ENCODE assay signal across 22 mouse cellular contexts in the genomic region with DNA sequence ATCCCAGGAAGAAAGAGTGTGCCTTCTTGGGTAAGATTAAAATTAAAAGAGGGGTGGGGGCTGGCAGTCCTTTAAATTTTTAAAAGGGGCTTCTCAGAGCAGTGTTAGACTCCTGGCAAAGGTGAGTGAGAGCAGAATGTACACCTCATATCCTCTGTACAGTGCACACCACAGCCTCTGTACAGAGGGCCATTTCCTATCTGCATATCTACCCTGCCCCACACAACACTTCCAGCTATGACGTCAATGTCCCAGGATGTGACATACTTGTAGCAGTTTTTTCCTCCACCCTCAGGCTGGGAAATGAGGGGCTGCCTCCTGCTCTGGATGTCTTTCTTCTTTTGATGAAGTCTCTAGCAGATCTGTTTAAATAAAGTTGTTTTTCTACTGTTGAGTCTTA. TPM values are rescaled to one million over a fixed set of nuclear protein-coding genes. Genes with fewer than 3 reads are reported as not detected.
DNase-seq lines count a peak whose midpoint lies in the region; ATAC-seq lines count a peak whose summit lies in the region.
"Had no signal": no experiment of that assay in that cellular context is flagged by ENCODE, and none has a peak within 500 bp of the region (broad histone marks: within the 10 kb centered on the region; RNA-seq: fewer than 3 reads in every experiment).

No protein-coding gene starts in this region.

- peak; percentile 53; the same call in 1 of the 2 replicates for ATAC-seq in heart, embryonic 12.5 days (ENCODE audit: insufficient number of reproducible peaks, low FRiP score)
- no peak for ATAC-seq in megakaryocyte, adult 5-6 weeks (ENCODE audit: poor library complexity, severe bottlenecking)
- ATAC-seq in inflammation-experienced regulatory T-cells, adult 6 months: peak; percentile 75
- ATAC-seq: forebrain, embryonic 14.5 days; forebrain, embryonic 16.5 days had no signal

- H3K4me1 ChIP-seq in heart, embryonic 12.5 days (replicated peaks): peaks cover 3% of the 10 kb centered on the region; the same call in 1 of the 2 replicates
- H3K4me1 ChIP-seq in heart, embryonic 10.5 days: no peaks in the 10 kb centered on the region
- peaks cover 36% of the 10 kb centered on the region for H3K4me1 ChIP-seq in megakaryocyte, embryonic 14.5 days
- H3K4me1 ChIP-seq: embryonic facial prominence, embryonic 13.5 days; embryonic facial prominence, embryonic 15.5 days; forebrain, embryonic 10.5 days; forebrain, embryonic 12.5 days had no signal

- H3K9me3 ChIP-seq in heart, embryonic 12.5 days (replicated peaks): no peaks in the 10 kb centered on the region
- H3K9me3 ChIP-seq in heart, embryonic 10.5 days: no peaks in the 10 kb centered on the region
- H3K9me3 ChIP-seq in megakaryocyte, embryonic 14.5 days: no peaks in the 10 kb centered on the region
- H3K9me3 ChIP-seq: embryonic facial prominence, embryonic 13.5 days; embryonic facial prominence, embryonic 15.5 days; forebrain, embryonic 10.5 days; forebrain, embryonic 12.5 days had no signal

- no peak overlapping the region for H3K9ac ChIP-seq in heart, embryonic 12.5 days
- H3K9ac ChIP-seq: embryonic facial prominence, embryonic 13.5 days; embryonic facial prominence, embryonic 15.5 days; forebrain, embryonic 12.5 days had no signal

- H3K4me3 ChIP-seq in heart, embryonic 12.5 days: no peak overlapping the region
- H3K4me3 ChIP-seq in heart, embryonic 10.5 days: no peak overlapping the region
- peak overlapping the region; percentile 79 for H3K4me3 ChIP-seq in megakaryocyte, embryonic 14.5 days (replicated peaks)
- H3K4me3 ChIP-seq: embryonic facial prominence, embryonic 13.5 days; embryonic facial prominence, embryonic 15.5 days; erythroblast, embryonic 14.5 days; forebrain, embryonic 10.5 days; forebrain, embryonic 12.5 days had no signal

- H3K4me2 ChIP-seq in heart, embryonic 12.5 days: no peak overlapping the region
- H3K4me2 ChIP-seq: embryonic facial prominence, embryonic 13.5 days; embryonic facial prominence, embryonic 15.5 days; forebrain, embryonic 12.5 days had no signal

- DNase-seq in heart, embryonic 10.5 days (ENCODE audit: low spot score): no peak
- DNase-seq in embryo, embryonic 11 days: no peak
- DNase-seq: adrenal gland, adult 8-10 months; adrenal gland, postnatal 14 days; adrenal gland, postnatal 36 days; B cell, adult 2 months; cerebellum, adult 11-12 months; cerebellum, adult 2 months; cerebellum, adult 9-10 months; cerebellum, postnatal 10 days; cerebellum, postnatal 25 days had no signal

- H3K27ac ChIP-seq in heart, embryonic 12.5 days (ENCODE audit: poor library complexity, severe bottlenecking): no peak overlapping the region
- H3K27ac ChIP-seq in heart, embryonic 10.5 days: no peak overlapping the region
- H3K27ac ChIP-seq: embryonic facial prominence, embryonic 13.5 days; embryonic facial prominence, embryonic 15.5 days; forebrain, embryonic 10.5 days; forebrain, embryonic 12.5 days had no signal

- 32% methylated on average over 1 of the region's 1 CpGs for WGBS in heart, embryonic 12.5 days
- WGBS in heart, embryonic 10.5 days: 29% methylated on average over 1 of the region's 1 CpGs

- H3K27me3 ChIP-seq in heart, embryonic 12.5 days (replicated peaks): no peaks in the 10 kb centered on the region
- H3K27me3 ChIP-seq in heart, embryonic 10.5 days (ENCODE audit: insufficient read depth, poor library complexity, severe bottlenecking): no peaks in the 10 kb centered on the region
- no peaks in the 10 kb centered on the region for H3K27me3 ChIP-seq in megakaryocyte, embryonic 14.5 days (replicated peaks)
- H3K27me3 ChIP-seq: embryonic facial prominence, embryonic 13.5 days; embryonic facial prominence, embryonic 15.5 days; forebrain, embryonic 12.5 days had no signal

- H3K36me3 ChIP-seq in heart, embryonic 12.5 days: no peaks in the 10 kb centered on the region
- no peaks in the 10 kb centered on the region for H3K36me3 ChIP-seq in heart, embryonic 10.5 days
- H3K36me3 ChIP-seq in megakaryocyte, embryonic 14.5 days (replicated peaks; ENCODE audit: low read length): peaks cover 6% of the 10 kb centered on the region
- H3K36me3 ChIP-seq: embryonic facial prominence, embryonic 13.5 days; embryonic facial prominence, embryonic 15.5 days; forebrain, embryonic 10.5 days; forebrain, embryonic 12.5 days had no signal

RNA-seq across cellular contexts. Expression of a gene that starts 17.9 kb away (rescaled TPM):
- polyA plus RNA-seq in heart, embryonic 12.5 days (2016; fragmentation: Nextera tagmentation; extraction: Ambion mirVana): 5.4 and 5.8 TPM in 2 replicates
- 1.9 and 2.4 TPM in 2 replicates for polyA plus RNA-seq in heart, embryonic 10.5 days (2016; fragmentation: Nextera tagmentation; extraction: Ambion mirVana)
- 11.9 and 45.6 TPM in 2 replicates for polyA plus RNA-seq in megakaryocyte, embryonic 14.5 days (2012; ENCODE audit: insufficient read depth, low replicate concordance)
- 3.8 and 7.4 TPM in 2 replicates for total RNA-seq in megakaryocyte, adult 5-6 weeks (2015)
- 6.2 and 9.0 TPM in 2 replicates for total RNA-seq in megakaryocyte, adult 5-6 weeks (2017)
- polyA plus RNA-seq in inflammation-experienced regulatory T-cells, adult 6 months (2017; shearing (Covaris generic)): 100 to 1,000 TPM in 2 of 3 experiments, 10 to 100 TPM in 1; 87.8 to 325 (median 303) TPM
- polyA plus RNA-seq: erythroblast, embryonic 14.5 days had no signal
